Mouse (Mus musculus): Measurements from ENCODE around the gene Nfix.

- TF ChIP-seq CTCF (IDR thresholded peaks at IDR 0.05; ENCODE audit: extremely low read depth, insufficient read depth, low read length) = no peak
- no peak for TF ChIP-seq POLR2A (IDR thresholded peaks at IDR 0.05; ENCODE audit: extremely low read depth, insufficient read depth, low read length)
Measured at GRCm38 (mm10) chr8:84706610-84707266, 93.4 kb downstream of the Nfix start.

Data from cortical plate, adult 2 months (tissue).